Mouse (Mus musculus): ENCODE data around the gene Vamp2. TPM values are rescaled to one million over a fixed set of nuclear protein-coding genes. Genes with fewer than 3 reads are reported as not detected.
A peak's percentile ranks its signal among the peaks of the same experiment; 100 is the strongest.

Gene Vamp2
- 63.1 and 90.1 TPM in 2 replicates for polyA plus RNA-seq (2016; fragmentation: Nextera tagmentation; extraction: Ambion mirVana)

GRCm38 (mm10) chr11:69088103-69088855 is at the start of gene Vamp2:
Gene Vamp2, plus strand, starts transcription at chr11:69088490.
- Histone ChIP-seq H3K4me1 (peaks cover 51% of the 10 kb centered on the region), H3K4me3 (peak within 1 kb of the TSS; percentile 83), H3K9me3 (replicated peaks) (no peaks in the 10 kb centered on the region), H3K36me3 (peaks cover 33% of the 10 kb centered on the region), H3K27ac (replicated peaks) (peak within 1 kb of the TSS; percentile 99), H3K27me3 (ENCODE audit: low read depth, poor library complexity, severe bottlenecking) (no peaks in the 10 kb centered on the region)
- WGBS: 1% methylated on average over 67 of the region's 67 CpGs
- DNase-seq (ENCODE audit: low spot score): peak; percentile 93

GRCm38 (mm10) chr11:69045531-69046394 is 42.5 kb upstream of the Vamp2 start, which contains the start of gene Aurkb:
Gene Aurkb, plus strand, starts transcription at chr11:69045647.
- WGBS: 1% methylated on average over 54 of the region's 54 CpGs
- H3K4me1 ChIP-seq: peaks cover 38% of the 10 kb centered on the region

GRCm38 (mm10) chr11:69046395-69046774 is 41.9 kb upstream of the Vamp2 start:
- no peak for DNase-seq (ENCODE audit: low spot score)
- Histone ChIP-seq H3K36me3 (peaks cover 43% of the 10 kb centered on the region), H3K4me3 (peak overlapping the region; percentile 96), H3K4me1 (peaks cover 40% of the 10 kb centered on the region), H3K27me3 (ENCODE audit: low read depth, poor library complexity, severe bottlenecking) (no peaks in the 10 kb centered on the region), H3K27ac (replicated peaks) (peak overlapping the region; percentile 96), H3K9me3 (replicated peaks) (no peaks in the 10 kb centered on the region)
- WGBS: 28% methylated on average over 9 of the region's 9 CpGs

More at GRCm38 (mm10) chr11:69045531-69046394, 42.5 kb upstream of the Vamp2 start, which contains the start of gene Aurkb:
- Histone ChIP-seq H3K9me3 (replicated peaks) (no peaks in the 10 kb centered on the region), H3K36me3 (peaks cover 37% of the 10 kb centered on the region), H3K4me3 (peak within 1 kb of the TSS; percentile 96), H3K27ac (replicated peaks) (peak within 1 kb of the TSS; percentile 96), H3K27me3 (ENCODE audit: low read depth, poor library complexity, severe bottlenecking) (no peaks in the 10 kb centered on the region)
- DNase-seq (ENCODE audit: low spot score): peak; percentile 90

- Histone ChIP-seq H3K4me1 (peaks cover 40% of the 10 kb centered on the region), H3K4me3 (peak overlapping the region; percentile 96), H3K36me3 (peaks cover 54% of the 10 kb centered on the region), H3K27me3 (ENCODE audit: low read depth, poor library complexity, severe bottlenecking) (no peaks in the 10 kb centered on the region), H3K27ac (replicated peaks) (no peak overlapping the region; the same call in 1 of the 2 replicates), H3K9me3 (replicated peaks) (no peaks in the 10 kb centered on the region)
- no peak for DNase-seq (ENCODE audit: low spot score)
- 93% methylated on average over 12 of the region's 12 CpGs for WGBS
Observed at GRCm38 (mm10) chr11:69047592-69047991, 40.7 kb upstream of the Vamp2 start.

GRCm38 (mm10) chr11:69048151-69048550 is 40.1 kb upstream of the Vamp2 start:
- Histone ChIP-seq H3K27me3 (ENCODE audit: low read depth, poor library complexity, severe bottlenecking) (no peaks in the 10 kb centered on the region), H3K36me3 (peaks cover 60% of the 10 kb centered on the region), H3K4me3 (peak overlapping the region; percentile 96), H3K9me3 (replicated peaks) (no peaks in the 10 kb centered on the region), H3K27ac (replicated peaks) (no peak overlapping the region), H3K4me1 (peaks cover 40% of the 10 kb centered on the region)
- WGBS: 94% methylated on average over 14 of the region's 14 CpGs
- DNase-seq (ENCODE audit: low spot score): no peak

- Histone ChIP-seq H3K4me3 (no peak overlapping the region), H3K27ac (replicated peaks) (no peak overlapping the region), H3K36me3 (peaks cover 76% of the 10 kb centered on the region), H3K9me3 (replicated peaks) (no peaks in the 10 kb centered on the region), H3K4me1 (peaks cover 40% of the 10 kb centered on the region), H3K27me3 (ENCODE audit: low read depth, poor library complexity, severe bottlenecking) (no peaks in the 10 kb centered on the region)
- DNase-seq (ENCODE audit: low spot score): no peak
- WGBS: 89% methylated on average over 8 of the region's 8 CpGs
Observed at GRCm38 (mm10) chr11:69050748-69051147, 37.5 kb upstream of the Vamp2 start.

- 71% methylated on average over 4 of the region's 4 CpGs for WGBS
- H3K36me3 ChIP-seq: peaks cover 76% of the 10 kb centered on the region
Observed at GRCm38 (mm10) chr11:69051771-69052170, 36.5 kb upstream of the Vamp2 start.

GRCm38 (mm10) chr11:69052824-69053421 is 35.4 kb upstream of the Vamp2 start:
- H3K4me1 ChIP-seq: peaks cover 24% of the 10 kb centered on the region
- H3K27ac ChIP-seq (replicated peaks): no peak overlapping the region
- peaks cover 68% of the 10 kb centered on the region for H3K36me3 ChIP-seq
- H3K4me3 ChIP-seq: 0 out of 2 replicates have a peak overlapping the region, but pooled peaks have one; percentile 2
- H3K27me3 ChIP-seq (ENCODE audit: low read depth, poor library complexity, severe bottlenecking): no peaks in the 10 kb centered on the region
- no peaks in the 10 kb centered on the region for H3K9me3 ChIP-seq (replicated peaks)
- WGBS: 99% methylated on average over 2 of the region's 2 CpGs
- DNase-seq (ENCODE audit: low spot score): no peak

More at GRCm38 (mm10) chr11:69051771-69052170, 36.5 kb upstream of the Vamp2 start:
- H3K4me1 ChIP-seq: peaks cover 35% of the 10 kb centered on the region
- no peaks in the 10 kb centered on the region for H3K9me3 ChIP-seq (replicated peaks)
- no peaks in the 10 kb centered on the region for H3K27me3 ChIP-seq (ENCODE audit: low read depth, poor library complexity, severe bottlenecking)
- H3K27ac ChIP-seq (replicated peaks): no peak overlapping the region
- DNase-seq (ENCODE audit: low spot score): no peak
- no peak overlapping the region for H3K4me3 ChIP-seq

GRCm38 (mm10) chr11:69053848-69054247 is 34.4 kb upstream of the Vamp2 start:
- peaks cover 59% of the 10 kb centered on the region for H3K36me3 ChIP-seq
- H3K27ac ChIP-seq (replicated peaks): no peak overlapping the region
- no peaks in the 10 kb centered on the region for H3K9me3 ChIP-seq (replicated peaks)
- 81% methylated on average over 3 of the region's 3 CpGs for WGBS
- H3K4me1 ChIP-seq: peaks cover 24% of the 10 kb centered on the region
- DNase-seq (ENCODE audit: low spot score): no peak
- no peak overlapping the region for H3K4me3 ChIP-seq
- H3K27me3 ChIP-seq (ENCODE audit: low read depth, poor library complexity, severe bottlenecking): no peaks in the 10 kb centered on the region

GRCm38 (mm10) chr11:69058265-69058664 is 30.0 kb upstream of the Vamp2 start:
- Histone ChIP-seq H3K36me3 (peaks cover 16% of the 10 kb centered on the region), H3K27me3 (ENCODE audit: low read depth, poor library complexity, severe bottlenecking) (peaks cover 7% of the 10 kb centered on the region), H3K4me3 (peak overlapping the region; percentile 86), H3K9me3 (replicated peaks) (no peaks in the 10 kb centered on the region), H3K4me1 (peaks cover 34% of the 10 kb centered on the region), H3K27ac (replicated peaks) (peak overlapping the region; percentile 93)
- WGBS: 62% methylated on average over 2 of the region's 2 CpGs
- DNase-seq (ENCODE audit: low spot score): no peak

- H3K4me3 ChIP-seq: peak overlapping the region; percentile 86
- peaks cover 36% of the 10 kb centered on the region for H3K4me1 ChIP-seq
- WGBS: 1% methylated on average over 19 of the region's 19 CpGs
- H3K36me3 ChIP-seq: peaks cover 10% of the 10 kb centered on the region
- peak overlapping the region; percentile 93 for H3K27ac ChIP-seq (replicated peaks)
- DNase-seq (ENCODE audit: low spot score): no peak
- no peaks in the 10 kb centered on the region for H3K9me3 ChIP-seq (replicated peaks)
- H3K27me3 ChIP-seq (ENCODE audit: low read depth, poor library complexity, severe bottlenecking): peaks cover 7% of the 10 kb centered on the region
Observed at GRCm38 (mm10) chr11:69058729-69059356, 29.4 kb upstream of the Vamp2 start.
